Mouse (Mus musculus) hindbrain, postnatal 0 days (tissue): ENCODE results near the gene Snrk. TPM values are rescaled to one million over a fixed set of nuclear protein-coding genes. Genes with fewer than 3 reads are reported as not detected.

ENCODE experiments used
- ATAC-seq: fragments of 200-750 bp; cut with Nextera tagmentation; 2 replicates; pipeline ENCODE4 v1.8.0; 2017; ENCODE audit warnings: mild to moderate bottlenecking, moderate TSS enrichment, moderate library complexity
- DNase-seq: peaks from one replicate; pipeline ENCODE4 v3.0.0-alpha.2; 2015; ENCODE audit warnings: low spot score
- H3K27ac ChIP-seq: fragments of 300-500 bp; sonication (generic); 2 replicates; pipeline ENCODE4 v1.5.1; 2014; ENCODE audit warnings: mild to moderate bottlenecking
- H3K27me3 ChIP-seq: fragments of 300-500 bp; sonication (generic); 2 replicates; pipeline ENCODE4 v1.6.1; 2014; ENCODE audit warnings: low read length, mixed read lengths; ENCODE audit not compliant: insufficient read depth
- H3K36me3 ChIP-seq: fragments of 300-500 bp; sonication (generic); 2 replicates; pipeline ENCODE4 v1.6.1; 2014; ENCODE audit warnings: low read length, mixed read lengths; ENCODE audit not compliant: insufficient read depth
- H3K4me1 ChIP-seq: fragments of 300-500 bp; sonication (generic); 2 replicates; pipeline ENCODE4 v1.6.1; 2014; ENCODE audit warnings: antibody characterized with exemption, low read length, mixed read lengths; ENCODE audit not compliant: insufficient read depth
- H3K4me2 ChIP-seq: fragments of 300-500 bp; sonication (generic); 2 replicates; pipeline ENCODE4 v1.6.1; 2014; ENCODE audit warnings: low read depth, mild to moderate bottlenecking, low read length, moderate library complexity, mixed read lengths
- H3K4me3 ChIP-seq: fragments of 300-500 bp; sonication (generic); 2 replicates; pipeline ENCODE4 v1.5.1; 2014; ENCODE audit warnings: low read length
- H3K9ac ChIP-seq: fragments of 300-500 bp; sonication (generic); replicated peaks from 2 replicates; pipeline ENCODE4 v1.6.1; 2014; ENCODE audit warnings: mild to moderate bottlenecking, low read length, moderate library complexity, mixed read lengths
- H3K9me3 ChIP-seq: fragments of 300-500 bp; sonication (generic); 2 replicates; pipeline ENCODE4 v1.6.1; 2016; ENCODE audit warnings: low read length, mixed read lengths
- CTCF ChIP-seq: IDR thresholded peaks from 2 replicates; pipeline ENCODE4 v1.5.1; 2016; ENCODE audit warnings: antibody characterized with exemption, control low read depth, low read depth
- whole genome bisulfite sequencing: fragments of 180-500 bp; shearing (Covaris S2); extraction: QIAGEN DNeasy Blood & Tissue Kit; methylation state at CpG from one replicate; pipeline ENCODE4 v1.1.7; 2014; 5-methylcytosine and 5-hydroxymethylcytosine counted together
- polyA plus RNA-seq: library from polyadenylated mRNA; unstranded; fragments of >200 nt; fragmentation: Nextera tagmentation; extraction: Ambion mirVana; gene quantifications from 2 replicates; pipeline ENCODE4 v1.2.1, GENCODE M21; 2015
- total RNA-seq: library from RNA; depleted of rRNA; stranded (reverse); fragments of >200 nt; gene quantifications from 2 replicates; pipeline ENCODE4 v1.2.3, GENCODE M21; 2014

The Snrk gene
- total and polyA plus RNA-seq, 2 experiments from 2014 or later = 67.1 to 82.3 TPM

- H3K9me3 ChIP-seq = no peaks in the 10 kb centered on the region
Measured at GRCm38 (mm10) chr9:122149997-122150826, 33.1 kb downstream of the Snrk start.

GRCm38 (mm10) chr9:122152063-122152462 lies 35.0 kb downstream of the Snrk start:
- 90% methylated on average over 4 of the region's 4 CpGs for WGBS
- Histone ChIP-seq H3K4me3 (no peak overlapping the region), H3K9me3 (no peaks in the 10 kb centered on the region), H3K36me3 (0 out of 2 replicates have a peak, but pooled peaks cover under 1% of the 10 kb centered on the region), H3K4me2 (no peak overlapping the region), H3K27me3 (no peaks in the 10 kb centered on the region), H3K4me1 (no peaks in the 10 kb centered on the region), H3K9ac (no peak overlapping the region), H3K27ac (no peak overlapping the region)
- DNase-seq (no peak), ATAC-seq (no peak)
- no peak for TF ChIP-seq CTCF

More at GRCm38 (mm10) chr9:122149997-122150826, 33.1 kb downstream of the Snrk start:
- WGBS = 91% methylated on average over 9 of the region's 9 CpGs
- Histone ChIP-seq H3K4me1 (no peaks in the 10 kb centered on the region), H3K36me3 (no peaks in the 10 kb centered on the region), H3K4me2 (no peak overlapping the region), H3K27ac (no peak overlapping the region), H3K9ac (no peak overlapping the region), H3K4me3 (no peak overlapping the region), H3K27me3 (no peaks in the 10 kb centered on the region)
- no peak for TF ChIP-seq CTCF
- no peak for DNase-seq
- ATAC-seq = no peak

DNA sequence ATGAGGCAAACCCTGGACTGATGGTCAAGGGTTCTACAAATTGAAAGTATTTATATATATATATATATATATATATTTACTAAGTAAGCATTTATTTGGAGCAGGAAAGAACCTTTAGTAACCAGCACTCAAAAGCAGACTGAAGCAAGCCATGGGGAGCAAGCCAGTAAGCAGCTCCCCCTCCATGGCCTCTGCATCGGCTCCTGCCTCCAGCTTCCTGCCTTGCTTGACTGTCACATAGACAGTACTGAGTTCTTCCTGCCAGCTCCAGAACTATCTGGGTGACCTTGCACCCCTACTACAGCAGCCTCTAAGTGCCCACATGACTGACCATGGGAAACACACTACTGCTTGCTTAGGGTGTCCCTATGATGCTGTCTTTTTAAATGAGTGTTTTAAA lies 35.4 kb downstream of the Snrk start:
- Histone ChIP-seq H3K4me2 (no peak overlapping the region), H3K9ac (no peak overlapping the region), H3K27ac (no peak overlapping the region), H3K4me3 (no peak overlapping the region), H3K4me1 (no peaks in the 10 kb centered on the region), H3K27me3 (no peaks in the 10 kb centered on the region), H3K36me3 (0 out of 2 replicates have a peak, but pooled peaks cover 5% of the 10 kb centered on the region), H3K9me3 (no peaks in the 10 kb centered on the region)
- no peak for DNase-seq
- ATAC-seq = no peak
- 75% methylated on average over 1 of the region's 1 CpGs for WGBS
- no peak for TF ChIP-seq CTCF

- H3K9ac ChIP-seq = no peak overlapping the region
- H3K36me3 ChIP-seq = peaks cover 13% of the 10 kb centered on the region; the same call in 1 of the 2 replicates
- no peak for DNase-seq
- H3K27ac ChIP-seq = no peak overlapping the region
- H3K27me3 ChIP-seq = no peaks in the 10 kb centered on the region
- H3K4me3 ChIP-seq = no peak overlapping the region
- 92% methylated on average over 3 of the region's 3 CpGs for WGBS
- H3K4me1 ChIP-seq = no peaks in the 10 kb centered on the region
- TF ChIP-seq CTCF = no peak
- no peak for ATAC-seq
- no peak overlapping the region for H3K4me2 ChIP-seq
- H3K9me3 ChIP-seq = no peaks in the 10 kb centered on the region
Measured at GRCm38 (mm10) chr9:122153436-122153835, 36.4 kb downstream of the Snrk start.

DNA sequence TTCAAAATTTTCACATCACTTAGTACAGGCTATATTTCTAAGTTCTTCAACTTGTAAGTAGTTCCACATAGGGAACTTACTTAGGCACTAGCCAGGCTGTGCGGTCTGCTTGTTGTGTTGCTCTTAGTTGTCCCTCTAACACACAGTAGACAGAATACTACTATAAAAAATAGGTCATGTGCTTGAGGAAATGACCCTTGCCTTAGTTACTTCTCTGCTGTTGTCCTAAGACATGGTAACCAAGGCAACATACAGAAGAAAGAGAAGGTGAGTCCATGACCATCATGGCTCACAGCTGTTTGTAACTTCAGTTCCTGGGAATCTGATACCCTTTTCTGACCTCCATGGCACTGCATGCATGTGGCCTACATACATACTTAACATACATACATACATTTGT lies 38.1 kb downstream of the Snrk start:
- no peak for TF ChIP-seq CTCF
- Histone ChIP-seq H3K9me3 (no peaks in the 10 kb centered on the region), H3K36me3 (peaks cover 17% of the 10 kb centered on the region; the same call in 1 of the 2 replicates), H3K4me1 (no peaks in the 10 kb centered on the region), H3K27ac (no peak overlapping the region), H3K4me3 (no peak overlapping the region), H3K9ac (no peak overlapping the region), H3K27me3 (no peaks in the 10 kb centered on the region), H3K4me2 (no peak overlapping the region)
- DNase-seq (no peak), ATAC-seq (no peak)
- 93% methylated on average over 1 of the region's 1 CpGs for WGBS

GRCm38 (mm10) chr9:122156389-122157078 lies 39.5 kb downstream of the Snrk start:
- no peak for DNase-seq
- Histone ChIP-seq H3K27me3 (no peaks in the 10 kb centered on the region), H3K36me3 (peaks cover 24% of the 10 kb centered on the region; the same call in 1 of the 2 replicates), H3K4me2 (no peak overlapping the region), H3K9me3 (no peaks in the 10 kb centered on the region), H3K9ac (no peak overlapping the region), H3K4me3 (no peak overlapping the region), H3K27ac (no peak overlapping the region), H3K4me1 (no peaks in the 10 kb centered on the region)
- peak; percentile 46 for TF ChIP-seq CTCF
- 87% methylated on average over 5 of the region's 5 CpGs for WGBS
- ATAC-seq = no peak
